Mouse (Mus musculus) urinary bladder, adult 2 months (tissue): Measurements from ENCODE around the gene Tpk1. TPM values are rescaled to one million over a fixed set of nuclear protein-coding genes. Genes with fewer than 3 reads are reported as not detected.

Experiments used
- DNase-seq: peaks from one replicate; pipeline ENCODE4 v3.0.0; 2022; ENCODE audit warnings: low spot score
- polyA plus RNA-seq: library from polyadenylated mRNA; depleted of rRNA; stranded (reverse); fragments of >200 nt; gene quantifications from 2 replicates; pipeline ENCODE4 v1.2.3, GENCODE M21; 2012

Gene Tpk1
- polyA plus RNA-seq, 1 experiment: 9.2 TPM

DNA sequence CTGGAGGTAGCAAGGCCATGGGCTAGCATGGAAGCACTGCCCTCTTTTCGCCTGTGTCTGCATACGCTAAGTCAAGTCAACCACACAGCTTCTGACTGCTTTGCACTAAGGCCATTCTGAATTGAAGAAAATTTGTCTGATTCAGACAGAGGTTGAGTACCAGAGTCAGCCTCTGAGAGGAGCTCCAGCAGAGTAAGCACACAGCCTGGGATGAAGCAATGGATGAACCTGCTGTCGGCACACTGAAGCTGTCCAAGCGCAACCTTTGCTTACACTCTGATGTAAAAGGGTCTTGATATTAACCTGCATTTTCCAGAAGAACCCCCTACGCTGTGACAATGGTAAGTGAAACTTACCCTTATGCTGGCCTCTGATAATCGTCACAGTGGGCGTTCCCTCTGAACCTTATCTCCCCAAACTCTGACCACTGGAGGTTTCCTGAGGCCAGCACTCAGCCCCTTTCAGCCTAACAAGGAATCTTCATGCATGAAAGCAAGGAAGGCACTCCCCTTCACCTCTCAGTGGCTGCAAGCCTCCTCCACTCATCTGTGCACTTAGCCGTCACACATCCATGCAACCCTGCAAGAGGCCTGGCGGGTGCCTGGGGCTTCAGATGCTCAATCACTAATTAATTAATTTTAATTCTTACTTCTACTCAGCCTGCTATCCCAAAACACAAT lies 311.4 kb downstream of the Tpk1 start:
- no peak for DNase-seq

DNA sequence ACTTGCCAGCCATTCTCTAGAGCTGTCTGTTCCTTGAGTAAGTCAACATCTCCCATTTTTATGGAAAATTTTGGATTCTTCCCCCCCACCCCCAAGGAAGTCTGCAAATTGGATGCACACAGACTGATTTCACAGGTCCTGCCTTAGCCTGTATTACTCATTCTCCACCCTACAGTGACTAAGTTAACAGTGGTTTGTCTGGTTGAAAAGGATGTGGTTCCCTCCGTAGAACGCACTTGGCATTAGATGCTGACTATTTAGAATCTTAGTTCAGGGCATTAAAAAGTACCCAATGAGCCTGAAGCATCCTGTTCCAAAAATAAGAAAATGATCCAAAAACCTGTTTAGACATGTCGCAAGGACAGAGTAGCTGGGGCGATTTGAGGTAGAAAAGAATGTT lies 312.6 kb downstream of the Tpk1 start:
- DNase-seq: no peak

DNA sequence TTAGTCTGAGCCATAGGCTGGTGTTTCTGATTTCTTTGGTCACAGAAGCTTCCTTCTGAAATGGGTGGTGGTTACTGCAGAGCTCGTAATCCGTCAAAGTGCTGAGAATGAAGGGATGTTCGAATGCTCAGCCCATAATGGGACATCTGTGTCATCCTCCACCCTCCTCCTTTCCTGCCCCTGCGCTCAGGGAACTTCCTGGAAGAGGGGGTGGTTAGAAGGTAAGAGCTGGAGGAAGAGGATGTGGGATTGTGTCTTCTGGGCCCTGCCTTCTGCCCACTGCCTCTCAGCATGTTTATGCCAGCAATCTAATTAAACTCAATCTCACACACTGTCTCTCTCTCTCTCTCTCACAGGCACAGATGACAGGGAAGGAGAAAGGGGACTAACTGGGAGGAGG lies 317.0 kb downstream of the Tpk1 start:
- DNase-seq: no peak

DNA sequence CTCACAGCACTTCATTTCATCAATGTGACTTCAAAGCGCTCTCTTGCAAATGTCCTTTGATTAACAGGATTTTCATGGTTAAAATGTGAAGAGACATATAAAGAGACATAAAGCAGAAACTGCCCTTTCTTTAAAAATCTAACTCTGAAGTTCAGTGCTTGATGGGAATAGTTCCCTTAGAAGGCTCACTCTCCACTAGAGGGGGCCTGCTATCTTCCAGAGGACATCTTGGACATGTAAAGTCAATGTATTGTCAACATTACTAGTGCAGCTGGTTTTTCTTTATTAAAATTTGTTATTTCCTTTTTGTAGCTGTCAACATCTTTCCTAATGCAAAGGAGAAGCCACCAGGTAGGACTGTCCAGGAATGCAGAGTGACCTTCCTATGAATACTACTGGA lies 318.4 kb downstream of the Tpk1 start:
- no peak for DNase-seq

DNA sequence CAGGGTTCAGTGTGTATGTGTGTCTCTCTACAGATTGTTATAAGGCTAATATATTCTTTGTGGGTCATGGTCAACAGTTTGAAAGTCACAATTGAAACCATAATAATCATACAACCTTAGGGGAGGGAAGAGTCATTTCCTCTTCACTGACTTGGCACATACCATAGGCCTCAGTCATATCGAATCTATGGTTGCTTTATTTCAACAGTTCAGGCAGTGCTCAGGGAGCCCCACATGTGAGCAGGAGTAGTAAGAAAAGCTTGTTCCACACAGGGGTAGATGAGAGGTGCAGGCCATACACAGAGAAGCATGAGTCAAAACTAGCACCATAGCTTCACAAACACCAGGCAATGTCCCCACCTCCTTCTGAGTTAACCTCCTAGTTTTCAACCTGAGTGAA lies 323.1 kb downstream of the Tpk1 start:
- DNase-seq: no peak

DNA sequence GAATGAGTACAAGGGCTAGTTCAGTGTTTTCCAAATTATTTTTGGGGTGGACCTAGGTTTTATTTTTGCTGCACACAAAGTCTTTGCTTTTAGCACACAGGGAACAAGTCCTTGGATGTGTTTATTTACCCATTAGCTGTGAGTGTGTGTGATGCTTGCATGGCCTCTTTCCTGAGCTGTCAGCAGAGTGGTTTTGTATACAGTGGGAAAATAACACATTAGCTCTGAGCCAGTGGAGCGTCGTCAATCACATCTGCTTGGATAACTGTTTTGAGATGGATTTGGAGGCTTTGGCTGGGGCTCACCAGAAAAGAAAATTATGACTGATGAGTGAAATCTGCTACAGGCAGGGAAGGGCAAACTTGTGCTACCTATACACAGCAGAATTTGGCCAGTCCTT lies 323.7 kb downstream of the Tpk1 start:
- no peak for DNase-seq

DNA sequence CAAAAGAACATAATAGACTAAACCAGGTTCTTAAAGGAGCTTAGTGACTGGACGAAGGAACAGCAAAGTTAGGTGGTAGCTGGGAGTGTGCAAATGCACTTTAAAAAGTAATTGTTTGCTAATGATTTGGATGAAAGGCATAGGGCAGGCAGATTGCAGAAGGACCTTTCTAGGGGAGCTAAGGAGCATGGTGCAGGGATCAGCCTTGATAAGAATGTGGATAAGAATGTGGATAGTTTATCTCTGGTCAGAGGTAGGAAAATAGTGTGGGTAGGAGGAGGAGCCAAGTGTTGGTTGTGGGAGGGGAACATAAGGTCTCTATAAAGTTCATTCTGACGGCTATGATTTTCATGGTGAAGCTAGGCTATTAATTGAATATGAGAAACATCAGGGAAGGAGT lies 327.3 kb downstream of the Tpk1 start:
- DNase-seq: no peak

DNA sequence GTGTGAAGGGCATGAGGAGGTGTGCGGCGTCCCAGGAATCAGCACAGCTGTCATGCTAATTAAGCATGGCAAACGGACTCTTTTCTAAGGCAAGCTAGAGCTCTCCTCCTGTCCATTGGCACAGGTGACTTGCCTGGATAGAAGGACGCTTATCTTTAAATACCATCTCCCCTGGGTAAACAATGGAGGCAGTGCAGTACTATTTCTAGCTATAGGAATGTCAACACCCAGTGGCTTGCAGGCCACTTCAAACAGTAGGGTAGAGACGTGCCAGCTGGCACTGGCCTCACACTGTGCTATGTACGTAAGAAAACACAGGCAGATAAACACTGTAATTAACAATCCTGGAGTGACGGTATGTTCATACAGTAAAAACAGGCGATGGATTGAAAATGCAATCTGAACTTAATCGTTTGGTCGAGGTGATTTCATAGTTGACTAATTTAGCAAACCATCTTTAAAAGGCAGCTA lies 328.6 kb downstream of the Tpk1 start:
- DNase-seq: no peak

DNA sequence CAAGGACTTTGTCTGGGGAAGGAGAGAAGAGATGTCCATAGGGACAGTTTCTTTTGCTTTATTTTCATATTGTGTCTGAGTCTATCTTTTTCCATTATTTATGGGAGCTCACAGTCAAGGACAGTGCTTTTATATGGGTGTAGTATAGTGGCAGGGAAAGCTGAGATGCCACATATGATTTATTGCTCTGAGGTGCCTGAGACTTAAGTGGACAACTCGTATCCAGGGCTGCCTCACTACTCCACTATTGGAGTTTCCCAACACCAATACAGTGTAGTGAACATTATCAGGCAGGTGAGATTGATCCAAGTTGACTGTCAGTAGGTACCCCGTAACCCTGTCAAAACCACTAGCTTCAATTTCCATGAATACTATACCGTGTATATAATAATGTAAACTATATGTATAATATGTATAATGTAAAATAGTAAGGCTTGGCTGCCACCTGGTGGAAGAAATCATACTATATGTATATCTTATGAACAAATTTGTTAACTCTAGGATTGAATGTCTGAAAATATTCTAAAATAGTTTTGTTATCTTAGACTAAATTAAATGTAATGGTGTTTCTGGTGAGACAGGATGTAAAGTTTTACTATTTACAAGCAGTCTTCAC lies 330.4 kb downstream of the Tpk1 start:
- DNase-seq: no peak

DNA sequence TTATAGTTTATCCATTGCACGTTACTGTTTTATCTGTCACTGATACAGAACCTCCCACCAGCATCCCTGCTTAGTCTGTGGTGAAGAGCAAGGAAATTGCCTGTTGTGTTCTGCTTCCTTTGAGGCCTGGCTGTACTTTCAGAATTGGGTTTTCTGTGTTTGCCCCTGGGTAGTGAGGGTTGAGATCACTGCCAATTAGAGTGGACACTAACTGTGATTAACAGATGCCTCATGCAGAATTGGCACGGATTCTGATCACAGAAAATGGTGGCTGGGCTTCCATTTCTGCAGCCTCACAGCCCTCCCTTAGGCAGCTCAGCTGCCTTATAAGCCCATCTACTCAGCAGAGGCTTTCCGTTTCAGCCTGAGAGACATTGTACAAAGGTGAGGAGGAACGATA lies 332.6 kb downstream of the Tpk1 start:
- no peak for DNase-seq

DNA sequence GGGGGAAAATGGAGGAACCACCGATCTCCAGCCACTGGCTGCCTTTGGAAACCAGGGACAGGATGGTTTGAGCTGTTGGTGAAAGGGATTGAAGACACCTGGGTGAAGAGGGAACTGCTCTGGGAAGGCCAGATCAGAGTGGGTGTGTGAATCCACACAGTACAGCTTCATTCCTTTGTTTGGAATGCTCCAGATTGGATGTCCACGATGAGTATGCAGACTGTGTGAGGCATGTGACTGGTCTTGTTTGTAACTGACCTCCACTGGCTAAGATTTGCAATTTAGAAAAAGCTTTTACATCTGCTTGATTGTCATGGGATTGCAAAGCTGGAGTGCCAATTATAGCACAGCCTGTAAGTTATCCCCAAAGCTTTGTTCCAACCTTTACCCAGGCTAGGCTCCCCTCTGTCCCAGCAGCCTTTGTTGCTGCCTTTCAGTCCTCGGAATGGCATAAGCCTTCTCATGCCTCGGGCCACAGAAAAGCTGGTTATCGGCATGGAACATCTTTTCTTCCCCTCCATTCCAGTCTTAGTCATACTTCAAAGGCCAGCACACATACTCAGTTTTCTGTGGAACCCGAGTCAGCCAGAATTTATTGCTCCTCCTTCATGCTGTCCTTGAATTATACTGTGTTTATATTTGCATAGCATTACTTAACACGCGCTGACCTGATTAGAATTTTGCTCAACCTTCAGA lies 353.0 kb downstream of the Tpk1 start:
- DNase-seq: no peak

DNA sequence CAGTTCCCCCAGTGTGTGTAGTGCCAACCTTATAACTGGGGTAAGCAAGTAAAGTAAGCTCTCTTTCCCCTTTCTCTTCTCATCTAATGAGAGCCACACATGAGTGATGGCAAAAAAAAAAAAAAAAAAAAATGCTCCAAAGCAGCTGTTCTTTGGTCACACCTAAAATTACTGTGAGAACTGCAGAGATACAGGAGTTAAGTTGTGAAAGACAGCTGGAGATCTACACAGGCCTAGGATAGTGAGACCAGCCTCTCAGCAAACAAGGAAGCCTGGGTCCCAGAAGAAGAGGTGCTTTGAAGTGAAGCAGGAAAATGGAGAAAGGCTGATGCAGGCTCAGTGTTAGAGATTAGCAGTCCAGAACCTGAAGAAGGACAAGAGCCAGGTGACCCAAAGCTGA lies 353.5 kb downstream of the Tpk1 start:
- no peak for DNase-seq

DNA sequence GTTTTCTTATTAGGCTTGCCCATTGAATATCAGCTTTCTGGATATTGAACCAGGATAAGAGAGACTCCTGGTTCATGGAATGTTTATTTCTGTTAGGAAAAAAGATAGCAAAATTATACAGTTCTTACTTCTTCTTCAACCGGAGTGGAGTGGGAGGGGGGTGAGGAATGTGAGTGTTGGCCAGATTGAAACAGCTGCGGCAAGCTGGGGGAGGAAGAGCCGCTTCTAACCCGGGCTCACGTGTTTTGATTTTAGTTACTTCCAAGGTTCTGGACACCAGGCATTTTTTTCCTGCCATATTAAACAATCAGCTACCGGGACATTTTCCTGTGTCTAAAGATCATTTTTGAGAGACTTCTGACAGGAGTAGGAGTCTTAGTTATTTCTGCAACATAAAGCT lies 356.0 kb downstream of the Tpk1 start:
- DNase-seq: no peak

DNA sequence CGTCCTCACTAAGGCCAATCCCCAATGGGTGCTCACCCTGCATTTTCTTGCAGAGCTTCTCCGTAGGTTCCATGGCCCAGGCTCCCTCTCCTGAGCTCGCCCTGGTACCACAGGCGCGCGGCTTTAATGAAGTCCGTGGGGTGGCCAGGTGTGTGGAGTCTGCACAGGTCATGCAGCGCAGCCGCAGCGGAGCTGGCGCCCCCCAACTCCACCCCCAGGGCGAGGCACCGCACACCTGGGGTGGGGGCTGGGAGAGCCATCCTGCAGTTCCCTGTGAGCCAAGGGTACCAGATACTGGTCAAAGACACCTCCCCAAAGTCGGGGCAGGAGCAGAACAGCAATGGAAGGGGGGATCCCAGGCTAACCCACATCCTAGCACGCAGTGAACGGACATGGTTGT lies 356.6 kb downstream of the Tpk1 start, which contains the start of gene Nobox:
Nobox (minus strand) TSS at position 101 of the 400 bp plus-strand sequence.
- no peak for DNase-seq

DNA sequence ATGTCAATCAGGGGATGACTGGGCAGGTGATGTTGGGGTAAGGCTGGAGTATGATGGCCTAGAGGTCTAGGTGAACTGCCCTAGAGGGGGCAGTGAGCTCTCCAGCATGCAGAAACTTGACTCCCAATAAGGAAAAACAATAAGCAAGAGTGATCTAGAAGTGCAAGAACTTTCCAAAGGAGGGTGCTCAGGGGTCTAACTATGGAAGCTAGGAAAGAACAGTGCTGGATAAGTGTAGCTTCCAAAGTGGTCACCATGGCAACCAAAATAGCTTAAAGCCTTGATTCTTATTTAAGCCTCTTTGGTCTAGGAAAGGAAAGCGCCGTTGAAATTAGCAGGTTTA lies 368.6 kb downstream of the Tpk1 start:
- DNase-seq: no peak

DNA sequence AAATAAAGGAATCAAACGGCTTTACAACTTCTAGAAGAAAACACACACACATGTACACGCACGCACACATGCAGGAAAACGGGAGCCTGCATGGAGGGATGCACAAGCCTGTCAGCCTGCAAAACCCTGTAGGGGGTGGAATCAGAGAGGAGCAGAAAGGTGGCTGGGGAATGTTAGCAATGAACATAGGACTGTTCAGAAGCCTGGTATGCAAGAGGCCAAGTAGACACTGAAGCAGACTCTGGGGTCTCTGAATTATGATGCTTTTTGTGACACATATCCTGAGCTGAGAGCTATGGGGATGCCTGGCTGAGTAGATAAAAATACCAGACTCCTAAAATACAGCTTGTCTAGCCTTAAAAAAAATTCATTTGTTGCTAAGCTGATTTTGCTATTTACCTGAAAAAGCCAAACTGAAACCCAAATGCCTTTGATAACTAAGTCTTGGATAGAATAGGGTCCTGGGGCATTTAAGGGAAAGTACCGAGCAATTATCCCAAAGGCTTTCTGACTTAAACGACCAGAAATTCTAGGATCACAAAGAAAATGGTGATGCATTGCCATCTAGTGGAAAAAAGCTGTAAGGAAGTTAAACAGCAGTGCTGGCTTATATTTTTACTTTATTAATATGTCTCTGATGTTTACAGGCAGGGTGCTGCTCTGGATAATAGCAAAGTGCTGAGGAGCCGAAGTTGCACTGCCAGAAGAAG lies 369.1 kb downstream of the Tpk1 start:
- DNase-seq: no peak

DNA sequence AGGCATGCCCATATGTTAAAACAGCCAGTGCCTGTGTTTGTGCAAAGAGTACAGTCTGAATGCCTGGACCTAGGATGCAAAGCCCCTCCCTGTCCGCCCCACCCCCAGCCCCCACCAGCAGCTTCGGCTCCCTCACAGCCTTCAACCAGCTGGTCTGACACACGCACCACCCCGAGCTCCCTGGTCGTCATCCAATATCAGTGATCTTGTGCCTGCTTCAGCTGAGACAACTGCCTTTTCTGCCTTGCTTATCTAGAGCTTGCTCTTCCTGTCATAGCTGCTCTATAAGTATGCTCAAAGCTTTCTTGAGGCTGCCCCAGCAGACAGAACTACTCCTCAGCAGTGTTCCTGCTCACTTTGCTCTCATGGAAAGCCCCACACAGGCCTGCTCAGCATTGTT lies 370.2 kb downstream of the Tpk1 start:
- DNase-seq: no peak
